Mouse (Mus musculus) ES-E14 (cell line): ENCODE data around the gene Igfbp1.

Experiments used
- MAFK ChIP-seq: IDR thresholded peaks from 2 replicates; pipeline ENCODE4 v1.6.1; 2014; ENCODE audit warnings: mild to moderate bottlenecking, low read depth, low read length, inconsistent platforms; ENCODE audit not compliant: insufficient read depth
- ZNF384 ChIP-seq: IDR thresholded peaks from 2 replicates; pipeline ENCODE4 v1.6.1; 2012; ENCODE audit warnings: low read depth, low read length, inconsistent platforms

DNA sequence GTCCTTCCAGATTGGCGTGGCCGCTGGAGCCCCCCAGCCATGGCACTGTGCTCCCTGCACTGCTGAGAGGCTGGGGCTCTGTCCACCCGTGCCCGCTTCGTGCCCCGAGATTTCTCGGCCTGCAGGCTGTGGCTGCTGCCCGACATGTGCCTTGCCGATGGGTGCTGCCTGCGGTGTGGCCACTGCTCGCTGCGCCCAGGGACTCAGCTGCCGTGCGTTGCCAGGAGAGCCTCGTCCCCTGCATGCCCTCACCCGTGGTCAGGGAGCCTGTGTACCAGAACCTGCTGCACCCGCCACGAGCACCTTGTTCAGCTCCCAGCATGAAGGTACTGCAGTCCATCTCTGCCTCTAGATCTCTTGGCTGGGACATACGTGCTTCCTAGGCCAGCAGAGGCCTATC is 424 bp downstream of the Igfbp1 start:
- TF ChIP-seq MAFK (no peak), ZNF384 (no peak)
